Mouse (Mus musculus): ENCODE data around the gene Fbln7. TPM values are rescaled to one million over a fixed set of nuclear protein-coding genes. Genes with fewer than 3 reads are reported as not detected.

Fbln7 gene
- total RNA-seq, 2 experiments from 2014 or later, result 2.2 to 4.3 TPM

GRCm38 (mm10) chr2:128885225-128885811, 22.5 kb downstream of the Fbln7 start:
- no peak for TF ChIP-seq CTCF (IDR thresholded peaks at IDR 0.05)
- Histone ChIP-seq H3K4me3 (no peak overlapping the region), H3K27ac (no peak overlapping the region)
- intact Hi-C loops (cut with DNase I), result no loop called here
- no peak for DNase-seq

- Histone ChIP-seq H3K27ac (no peak overlapping the region), H3K4me3 (no peak overlapping the region)
- intact Hi-C loops (cut with DNase I), result no loop called here
- DNase-seq, result no peak
- no peak for TF ChIP-seq CTCF (IDR thresholded peaks at IDR 0.05)
Measured at GRCm38 (mm10) chr2:128887866-128888550, 25.2 kb downstream of the Fbln7 start.

- no peak for DNase-seq
- Histone ChIP-seq H3K27ac (no peak overlapping the region), H3K4me3 (no peak overlapping the region)
- intact Hi-C loops (cut with DNase I), result no loop called here
- TF ChIP-seq CTCF (IDR thresholded peaks at IDR 0.05), result no peak
Measured at GRCm38 (mm10) chr2:128890661-128891335, 28.0 kb downstream of the Fbln7 start.

GRCm38 (mm10) chr2:128892180-128892721, 29.5 kb downstream of the Fbln7 start:
- intact Hi-C loops (cut with DNase I), result no loop called here
- no peak overlapping the region for H3K27ac ChIP-seq
- DNase-seq, result peak; percentile 27
- peak overlapping the region; percentile 54 for H3K4me3 ChIP-seq
- no peak for TF ChIP-seq CTCF (IDR thresholded peaks at IDR 0.05)

- intact Hi-C loops (cut with DNase I), result no loop called here
- H3K4me3 ChIP-seq, result no peak overlapping the region
- TF ChIP-seq CTCF (IDR thresholded peaks at IDR 0.05), result no peak
Measured at GRCm38 (mm10) chr2:128902843-128903242, 40.1 kb downstream of the Fbln7 start.

GRCm38 (mm10) chr2:128903661-128904060, 40.9 kb downstream of the Fbln7 start:
- intact Hi-C loops (cut with DNase I), result no loop called here
- no peak for TF ChIP-seq CTCF (IDR thresholded peaks at IDR 0.05)
- Histone ChIP-seq H3K27ac (no peak overlapping the region), H3K4me3 (no peak overlapping the region)
- DNase-seq, result no peak

More at GRCm38 (mm10) chr2:128902843-128903242, 40.1 kb downstream of the Fbln7 start:
- DNase-seq, result no peak
- no peak overlapping the region for H3K27ac ChIP-seq

- Histone ChIP-seq H3K4me3 (no peak overlapping the region), H3K27ac (no peak overlapping the region)
- TF ChIP-seq CTCF (IDR thresholded peaks at IDR 0.05), result no peak
- intact Hi-C loops (cut with DNase I), result no loop called here
- DNase-seq, result no peak
Measured at GRCm38 (mm10) chr2:128914978-128915377, 52.2 kb downstream of the Fbln7 start.

- DNase-seq, result no peak
- no peak for TF ChIP-seq CTCF (IDR thresholded peaks at IDR 0.05)
- intact Hi-C loops (cut with DNase I), result no loop called here
- H3K27ac ChIP-seq, result no peak overlapping the region
- no peak overlapping the region for H3K4me3 ChIP-seq
Measured at GRCm38 (mm10) chr2:128916528-128916927, 53.7 kb downstream of the Fbln7 start.

GRCm38 (mm10) chr2:128924799-128925198, 62.0 kb downstream of the Fbln7 start:
- intact Hi-C loops (cut with DNase I), result no loop called here
- H3K27ac ChIP-seq, result no peak overlapping the region
- no peak for TF ChIP-seq CTCF (IDR thresholded peaks at IDR 0.05)
- no peak for DNase-seq
- no peak overlapping the region for H3K4me3 ChIP-seq

GRCm38 (mm10) chr2:128928446-128928845, 65.7 kb downstream of the Fbln7 start:
- DNase-seq, result no peak
- intact Hi-C loops (cut with DNase I), result no loop called here
- Histone ChIP-seq H3K4me3 (no peak overlapping the region), H3K27ac (no peak overlapping the region)
- TF ChIP-seq CTCF (IDR thresholded peaks at IDR 0.05), result no peak

GRCm38 (mm10) chr2:128930704-128931103, 67.9 kb downstream of the Fbln7 start:
- no peak for DNase-seq
- no peak for TF ChIP-seq CTCF (IDR thresholded peaks at IDR 0.05)
- Histone ChIP-seq H3K27ac (no peak overlapping the region), H3K4me3 (no peak overlapping the region)
- intact Hi-C loops (cut with DNase I), result no loop called here

- Histone ChIP-seq H3K4me3 (no peak overlapping the region), H3K27ac (no peak overlapping the region)
- intact Hi-C loops (cut with DNase I), result no loop called here
- DNase-seq, result no peak
- no peak for TF ChIP-seq CTCF (IDR thresholded peaks at IDR 0.05)
Measured at GRCm38 (mm10) chr2:128936256-128936655, 73.5 kb downstream of the Fbln7 start.

All from gastrocnemius, adult 2 months (tissue).